Mouse (Mus musculus): ENCODE data around the gene Angel1.

DNA sequence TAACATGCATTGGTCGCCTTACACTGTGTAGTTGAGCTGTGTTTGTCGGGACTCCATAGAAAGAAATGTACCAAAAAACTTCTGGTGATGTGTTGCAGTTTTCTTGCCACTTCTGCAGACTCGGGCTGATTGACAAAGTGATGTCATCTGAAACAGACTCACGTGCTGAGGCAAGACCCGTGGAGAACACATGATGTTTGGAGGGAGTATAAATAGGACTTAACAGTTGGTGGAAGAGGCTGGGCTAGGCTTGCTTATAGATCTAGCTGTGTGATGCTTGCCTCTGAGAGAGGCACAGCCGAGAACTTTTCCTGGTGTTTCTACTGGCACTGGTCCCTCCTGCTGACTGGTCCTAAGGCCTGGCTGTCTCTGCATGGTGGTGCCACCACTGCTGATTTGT lies 37.8 kb upstream of the Angel1 start:
- TF ChIP-seq CTCF (IDR thresholded peaks at IDR 0.05; ENCODE audit: control insufficient read depth, insufficient read depth, insufficient read length) (no peak), MAX (IDR thresholded peaks at IDR 0.05) (no peak), CEBPB (IDR thresholded peaks at IDR 0.05; ENCODE audit: low read depth) (no peak), MYOD1 (IDR thresholded peaks at IDR 0.05; ENCODE audit: control insufficient read depth, insufficient read length, low read depth) (no peak), USF1 (IDR thresholded peaks at IDR 0.05; ENCODE audit: low read depth) (no peak)

Measured in C2C12 (cell line).